Mouse (Mus musculus) retina, postnatal 7 days (tissue): Measurements from ENCODE around the gene D17Wsu92e.
A peak's percentile ranks its signal among the peaks of the same experiment; 100 is the strongest.
"Not testable (repeated sequence)": the region's sequence is repeated elsewhere in the genome, so short reads cannot be mapped to it uniquely, and the experiment has no call there.

ENCODE experiments used
- DNase-seq: peaks from one replicate; pipeline ENCODE4 v3.0.0-alpha.2; 2012; ENCODE audit warnings: low read depth, low spot score

The D17Wsu92e gene

DNA sequence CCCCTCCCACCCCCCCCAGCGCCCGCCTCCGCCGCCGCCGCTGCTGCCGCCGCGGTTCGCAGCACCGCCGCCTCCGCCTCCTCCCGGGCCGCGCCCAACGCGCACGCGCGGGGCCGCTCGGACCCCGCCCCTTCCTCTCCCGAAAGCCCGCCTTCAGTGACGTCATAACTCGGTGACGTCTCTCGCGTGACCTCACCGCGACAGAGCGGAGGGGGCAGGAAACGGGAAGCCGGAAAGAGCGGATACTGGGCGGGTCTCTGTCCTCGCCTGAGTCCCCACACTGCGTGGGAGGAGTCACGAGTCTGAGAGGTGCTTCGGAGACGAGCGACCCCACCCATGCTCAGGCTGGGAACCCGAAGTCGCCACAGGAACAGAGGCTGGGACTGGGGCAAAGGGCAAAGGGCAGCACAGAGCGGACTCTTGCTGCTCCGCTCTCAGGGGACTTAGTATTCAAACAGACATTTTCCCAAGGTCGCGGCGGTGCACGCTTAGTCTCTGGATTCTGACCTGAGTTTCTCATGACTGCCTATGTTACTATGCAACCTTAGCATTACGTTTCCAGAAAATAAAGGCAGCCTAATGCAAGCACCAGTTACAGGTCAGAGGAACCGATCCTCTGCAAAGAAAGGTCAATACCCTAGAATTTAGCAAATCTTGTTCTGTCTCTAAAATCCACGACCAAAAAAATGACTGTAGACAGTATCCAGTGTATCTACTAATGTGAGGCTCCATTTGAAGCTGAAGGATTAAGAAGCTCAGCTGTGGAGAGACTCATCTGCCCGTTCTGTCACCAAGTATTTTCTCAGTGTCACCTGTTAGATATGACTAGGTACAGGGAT is at the start of gene D17Wsu92e:
Gene D17Wsu92e, minus strand, starts transcription at position 81 of the 839 bp plus-strand sequence.
- DNase-seq: peak; percentile 100

- DNase-seq: no peak
Observed at GRCm38 (mm10) chr17:27866737-27867136, 46.3 kb upstream of the D17Wsu92e start.

- no peak for DNase-seq
Observed at GRCm38 (mm10) chr17:27865461-27865860, 45.0 kb upstream of the D17Wsu92e start.

- no peak for DNase-seq
Observed at GRCm38 (mm10) chr17:27859131-27859530, 38.7 kb upstream of the D17Wsu92e start.

DNA sequence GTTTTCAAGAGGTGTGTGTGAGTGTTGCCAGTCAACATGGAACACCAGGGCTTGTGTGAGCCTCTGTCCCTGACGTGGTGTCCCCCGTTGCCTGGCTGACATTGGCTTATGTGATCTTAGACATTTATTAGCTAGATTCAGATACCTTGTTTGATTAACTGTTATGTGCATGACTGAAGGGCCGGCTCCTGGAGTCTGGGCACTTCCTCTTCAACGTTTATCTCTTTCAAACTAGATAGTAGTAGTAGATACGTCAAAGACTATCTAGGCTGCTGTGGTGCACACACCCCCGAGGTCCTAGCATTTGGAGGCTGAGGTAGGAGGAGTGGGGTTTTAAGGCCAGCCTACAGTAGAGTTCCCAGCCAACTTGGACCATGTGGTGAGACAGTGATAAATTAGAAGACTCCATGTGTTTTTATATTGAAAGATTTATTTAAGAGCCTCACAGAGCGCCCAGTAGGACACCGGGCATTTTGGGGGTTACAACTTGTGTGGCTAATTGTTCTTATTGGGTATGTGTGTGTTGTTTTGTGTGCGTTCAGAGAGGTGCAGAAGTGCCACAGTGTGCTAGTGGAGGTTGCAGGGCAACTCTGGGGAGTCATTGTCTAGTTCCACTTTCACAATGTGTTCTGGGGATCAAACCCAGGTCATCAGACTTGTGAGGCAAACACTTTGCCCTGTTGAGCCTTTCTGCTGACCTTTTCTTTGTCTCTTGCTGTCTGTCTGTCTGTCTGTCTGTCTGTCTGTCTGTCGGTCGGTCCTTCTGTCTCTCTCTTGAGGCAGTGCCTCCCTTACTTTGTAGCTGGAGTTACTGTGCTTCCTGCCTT is 37.4 kb upstream of the D17Wsu92e start:
- no peak for DNase-seq

- peak; percentile 21 for DNase-seq
Observed at GRCm38 (mm10) chr17:27856798-27857648, 36.6 kb upstream of the D17Wsu92e start.

GRCm38 (mm10) chr17:27856265-27856797 is 35.9 kb upstream of the D17Wsu92e start, which contains the start of gene Uhrf1bp1:
Gene Uhrf1bp1, plus strand, starts transcription at chr17:27856441.
- DNase-seq: peak; percentile 81

DNA sequence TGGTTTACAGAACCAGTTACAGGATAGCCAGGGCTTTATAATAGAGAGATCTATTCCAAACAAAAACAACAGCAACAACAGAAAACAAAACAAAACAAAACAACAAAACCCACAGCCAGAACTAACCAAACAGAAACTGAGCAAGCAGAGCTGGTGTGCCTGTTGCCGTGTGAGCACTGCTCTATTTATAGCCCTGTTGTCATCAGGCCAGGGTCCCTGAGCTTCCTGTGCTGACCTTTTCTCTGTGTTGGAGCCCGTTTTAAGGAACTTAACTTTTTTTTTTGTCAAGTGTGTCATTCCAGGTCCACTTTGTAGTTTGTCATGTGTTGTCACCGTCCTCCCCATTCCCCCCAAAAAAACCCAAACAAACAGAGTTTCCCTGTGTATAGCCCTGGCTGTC is 30.6 kb upstream of the D17Wsu92e start:
- no peak for DNase-seq

DNA sequence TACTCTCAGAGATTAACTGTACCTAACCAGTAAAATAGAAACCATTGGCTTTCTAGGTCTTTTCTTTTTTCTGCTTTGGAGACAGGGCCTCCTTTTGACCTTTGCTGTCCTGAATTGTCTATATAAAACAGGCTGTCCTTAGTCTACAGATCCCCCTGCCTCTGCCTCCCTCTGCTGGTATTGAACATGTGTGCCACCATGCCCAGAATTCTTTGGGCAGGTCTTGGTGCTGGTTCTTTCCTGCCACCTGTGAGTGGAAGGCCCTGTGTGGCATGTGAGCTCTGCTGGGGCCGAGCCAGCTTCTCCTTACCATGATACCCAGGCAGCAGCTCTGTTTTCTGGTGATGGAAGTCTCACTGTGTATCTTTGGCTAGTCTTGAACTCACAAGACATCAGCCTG is 27.9 kb upstream of the D17Wsu92e start:
- DNase-seq: no peak

DNA sequence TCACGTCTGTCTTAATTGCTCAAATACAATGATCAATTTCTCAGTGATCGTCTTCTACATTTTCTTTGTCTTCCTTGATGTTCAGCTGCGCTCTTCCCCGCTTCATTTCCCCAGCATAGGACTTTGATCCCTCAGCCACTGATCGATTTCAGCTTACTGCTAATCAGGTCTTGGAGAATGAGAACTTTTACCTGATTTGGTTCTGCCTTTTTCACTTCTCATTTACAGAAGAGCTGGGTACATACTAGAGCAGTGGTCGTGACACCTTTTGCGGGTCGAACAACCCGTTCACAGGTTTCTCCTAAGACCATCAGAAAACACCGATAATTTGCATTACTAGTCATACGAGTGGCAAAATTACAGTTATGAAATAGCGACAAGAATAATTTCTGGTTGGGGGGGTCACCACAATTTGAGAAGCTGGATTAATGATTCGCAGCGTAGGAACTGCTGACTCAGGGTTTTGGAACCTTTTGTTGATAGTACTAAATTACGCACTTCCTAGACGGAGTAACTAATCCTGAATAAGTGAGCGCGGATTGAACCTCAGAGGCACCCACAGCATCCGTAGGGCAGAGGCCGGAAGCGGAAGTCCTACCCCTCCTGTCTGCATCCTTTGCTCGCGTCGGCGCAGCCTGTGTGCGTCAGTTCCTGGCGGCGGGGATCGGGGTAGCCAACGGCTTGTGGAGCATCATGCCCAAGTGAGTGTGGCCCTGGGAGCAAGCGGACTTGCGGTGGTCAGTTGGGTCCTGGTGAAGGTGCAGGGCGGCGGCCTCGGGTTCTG is 19.2 kb upstream of the D17Wsu92e start:
- DNase-seq: peak; percentile 88

- DNase-seq: not testable (repeated sequence)
Observed at GRCm38 (mm10) chr17:27837850-27838249, 17.4 kb upstream of the D17Wsu92e start, which contains the start of gene Snrpc. Gene Snrpc, plus strand, starts transcription at chr17:27838150.

DNA sequence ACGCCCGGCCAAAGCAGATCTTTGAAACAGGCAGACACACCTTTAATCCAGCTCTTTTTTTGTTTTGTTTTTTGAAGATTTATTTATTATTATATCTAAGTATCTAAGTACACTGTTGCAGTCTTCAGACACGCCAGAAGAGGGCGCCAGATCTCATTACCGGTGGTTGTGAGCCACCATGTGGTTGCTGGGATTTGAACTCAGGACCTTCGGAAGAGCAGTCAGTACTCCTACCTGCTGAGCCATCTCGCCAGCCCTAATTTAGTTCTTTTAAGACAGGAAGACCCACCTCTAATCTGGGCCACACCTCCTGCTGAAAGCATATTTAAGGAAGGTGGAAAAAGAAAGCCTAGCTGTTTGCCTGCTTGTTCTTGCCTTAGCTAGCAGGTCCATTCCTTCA is 10.0 kb upstream of the D17Wsu92e start:
- DNase-seq: no peak

DNA sequence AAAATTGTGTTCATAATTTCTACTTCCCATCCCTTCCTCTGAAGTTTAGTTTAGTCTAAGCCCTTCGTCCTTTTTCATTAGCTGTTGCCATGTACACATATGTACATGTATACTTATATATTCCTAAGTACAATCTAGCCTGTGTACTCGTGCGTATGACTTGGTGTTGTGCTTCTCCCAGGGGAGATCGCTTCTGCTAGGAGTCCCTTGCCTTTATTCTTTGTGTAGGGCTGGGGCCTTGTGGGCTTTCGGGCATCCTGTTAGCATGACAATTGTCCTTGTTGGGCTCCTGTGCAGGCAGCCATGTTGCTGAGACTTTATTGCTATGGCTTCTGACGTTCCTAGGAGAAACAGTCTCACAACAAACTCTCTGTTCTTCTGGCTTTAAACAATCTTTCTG is 7.1 kb upstream of the D17Wsu92e start:
- DNase-seq: no peak

DNA sequence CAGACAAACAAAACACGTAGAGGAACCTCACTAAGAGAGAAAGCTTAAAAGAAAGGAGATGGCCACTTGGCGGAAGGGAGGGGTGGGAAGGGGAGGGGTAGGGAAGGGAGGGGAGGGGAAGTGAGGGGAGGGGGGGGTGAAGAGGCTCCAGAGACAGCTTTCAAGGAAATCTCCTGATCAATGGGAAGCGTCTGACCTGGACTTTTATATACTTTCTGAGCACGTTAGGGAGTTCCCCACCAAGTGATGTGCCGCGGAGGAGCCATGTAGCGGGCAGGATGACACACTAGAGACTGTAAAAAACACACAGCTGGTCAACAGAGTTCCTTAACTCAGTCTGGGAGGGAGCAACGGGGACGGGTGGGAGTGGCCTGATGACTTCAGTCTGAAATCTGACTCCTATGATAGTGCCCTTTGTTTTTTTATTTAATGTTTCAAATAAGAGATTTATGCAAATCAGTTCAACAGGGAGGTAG is 6.5 kb upstream of the D17Wsu92e start:
- DNase-seq: no peak

GRCm38 (mm10) chr17:27825984-27826905 is 5.8 kb upstream of the D17Wsu92e start:
- no peak for DNase-seq

DNA sequence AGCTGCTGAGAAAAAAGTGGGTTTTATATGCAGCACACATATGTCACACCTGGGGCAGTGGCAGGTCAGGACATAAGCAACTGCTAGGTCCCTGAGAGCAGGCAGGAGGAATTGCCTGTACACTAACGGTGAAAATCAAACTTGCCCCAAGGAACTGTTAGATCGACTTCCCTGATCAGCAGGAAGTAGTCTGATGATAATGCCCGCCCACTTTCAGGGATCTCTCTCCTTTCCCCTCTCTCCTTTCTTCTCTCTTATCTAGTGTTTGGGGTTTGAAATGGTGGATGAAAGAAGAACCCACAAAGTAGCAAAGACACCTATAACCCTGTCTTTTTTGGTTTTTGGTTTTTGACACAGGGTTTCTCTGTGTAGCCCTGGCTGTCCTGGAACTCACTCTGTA is 5.1 kb upstream of the D17Wsu92e start:
- DNase-seq: no peak

- DNase-seq: no peak
Observed at GRCm38 (mm10) chr17:27824941-27825340, 4.5 kb upstream of the D17Wsu92e start.

DNA sequence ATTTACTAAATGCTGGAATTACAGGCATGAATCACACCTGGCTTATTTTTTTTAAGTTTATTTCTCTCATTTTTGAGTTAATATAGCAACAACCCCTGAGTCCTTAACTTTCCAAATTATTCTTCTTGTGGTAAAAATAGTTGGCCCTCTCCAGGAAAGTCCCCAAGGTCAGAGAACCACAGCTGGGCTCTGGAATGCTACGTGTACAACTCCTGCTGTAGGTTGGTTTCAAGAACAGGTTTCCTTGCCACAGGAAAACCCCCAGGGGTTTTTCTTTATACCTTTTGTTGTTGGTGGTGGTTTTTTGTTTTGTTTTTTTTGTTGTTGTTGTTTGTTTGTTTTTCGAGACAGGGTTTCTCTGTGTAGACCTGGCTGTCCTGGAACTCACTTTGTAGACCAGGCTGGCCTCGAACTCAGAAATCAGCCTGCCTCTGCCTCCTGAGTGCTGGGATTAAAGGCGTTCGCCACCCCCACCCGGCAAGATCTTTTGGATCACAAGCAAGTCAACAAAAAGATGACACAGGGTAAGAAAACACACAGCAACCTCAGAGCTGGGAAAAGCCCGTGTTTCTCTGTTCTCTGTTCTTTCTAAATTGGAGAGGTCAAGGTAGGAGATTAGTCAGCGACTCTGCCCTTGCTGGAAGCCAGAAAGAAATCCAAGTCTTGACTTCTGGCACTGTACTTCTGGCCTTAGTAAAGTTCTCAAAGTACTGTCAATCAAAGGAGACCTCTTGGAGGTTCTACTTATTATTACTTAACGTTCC is 2.9 kb upstream of the D17Wsu92e start:
- DNase-seq: no peak
